Mouse (Mus musculus) olfactory bulb, adult 2 months (tissue): Measurements from ENCODE around the gene Gm5447.

Experiments
- CTCF ChIP-seq: fragments of 200-500 bp; IDR thresholded peaks from 2 replicates; pipeline ENCODE4 v1.5.1; 2012; ENCODE audit warnings: low read depth, mild to moderate bottlenecking, low read length, moderate library complexity; ENCODE audit not compliant: insufficient read depth
- POLR2A ChIP-seq: fragments of 200-500 bp; IDR thresholded peaks from 2 replicates; pipeline ENCODE4 v1.6.1; 2012; ENCODE audit warnings: mild to moderate bottlenecking, low read depth, low read length, moderate library complexity; ENCODE audit not compliant: insufficient read depth

DNA sequence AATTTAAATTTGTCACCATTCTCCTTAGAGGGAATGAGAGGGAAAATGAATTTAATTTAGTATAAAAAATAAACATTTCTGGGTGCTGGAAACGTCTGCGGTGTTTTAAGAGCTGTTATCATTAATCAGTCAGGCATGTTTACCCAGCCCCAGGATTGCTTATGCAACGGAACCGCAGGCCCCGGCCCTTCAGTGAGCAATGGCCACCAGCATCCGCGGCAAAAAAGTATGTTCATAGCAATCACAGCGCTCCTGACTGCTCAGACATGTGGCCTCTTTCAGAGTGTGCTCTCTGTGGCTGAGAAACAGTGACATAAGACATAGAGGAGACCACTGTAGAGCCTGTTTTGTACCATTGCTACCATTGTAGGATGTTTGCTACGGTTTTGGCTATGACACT, 16.2 kb downstream of the Gm5447 start:
- TF ChIP-seq POLR2A (no peak), CTCF (no peak)
